Mouse (Mus musculus): ENCODE measurements at regions not wholly inside any gene's neighbourhood (a gene's known extent, or its start where the extent isn't known, plus 50 kb on each side); places are given as distances from the start of the nearest gene placed in this dataset.

DNA sequence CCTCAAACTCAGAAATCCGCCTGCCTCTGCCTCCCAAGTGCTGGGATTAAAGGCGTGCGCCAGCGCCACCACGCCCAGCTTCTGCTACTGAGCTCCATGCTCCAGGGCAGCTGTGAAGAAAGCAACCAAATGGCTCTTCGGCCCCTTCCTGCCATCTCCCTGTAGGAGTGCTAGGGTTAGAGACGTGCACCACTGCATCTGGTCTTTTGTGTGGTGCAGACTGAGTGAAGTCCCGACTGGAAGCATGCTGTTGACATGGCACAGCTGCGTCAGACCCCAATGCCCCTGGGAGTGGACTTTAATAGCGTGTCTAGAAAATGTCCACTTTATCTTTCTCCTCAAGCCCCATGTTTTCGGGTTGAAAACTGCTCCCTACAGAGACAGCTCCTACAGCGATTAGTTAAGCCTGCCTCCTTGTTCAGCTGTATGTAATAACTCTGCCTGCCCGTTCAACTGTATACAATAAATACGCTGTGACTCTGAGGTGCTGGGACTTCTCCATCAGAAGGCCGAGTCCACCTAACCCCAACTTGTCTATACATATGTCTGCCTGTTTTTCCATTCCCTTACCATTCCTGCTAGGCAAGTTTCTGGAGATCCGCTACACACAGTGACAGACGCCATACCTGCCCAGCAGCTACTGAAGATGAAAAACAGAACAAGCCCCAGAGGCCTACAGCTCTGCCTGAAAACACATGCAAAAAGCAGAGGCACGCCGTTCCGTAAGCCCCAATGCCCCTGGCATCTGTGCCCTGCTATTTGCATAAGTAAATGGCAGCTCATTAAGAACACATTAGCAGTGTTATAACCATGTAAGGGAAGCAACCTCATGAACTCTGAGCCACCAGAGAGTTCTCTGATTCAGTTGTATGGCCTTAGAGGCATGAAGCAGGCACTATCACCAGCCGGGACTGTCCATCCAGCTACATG lies 105.2 kb downstream of the Ier5 start:
- DNase-seq: no peak

DNA sequence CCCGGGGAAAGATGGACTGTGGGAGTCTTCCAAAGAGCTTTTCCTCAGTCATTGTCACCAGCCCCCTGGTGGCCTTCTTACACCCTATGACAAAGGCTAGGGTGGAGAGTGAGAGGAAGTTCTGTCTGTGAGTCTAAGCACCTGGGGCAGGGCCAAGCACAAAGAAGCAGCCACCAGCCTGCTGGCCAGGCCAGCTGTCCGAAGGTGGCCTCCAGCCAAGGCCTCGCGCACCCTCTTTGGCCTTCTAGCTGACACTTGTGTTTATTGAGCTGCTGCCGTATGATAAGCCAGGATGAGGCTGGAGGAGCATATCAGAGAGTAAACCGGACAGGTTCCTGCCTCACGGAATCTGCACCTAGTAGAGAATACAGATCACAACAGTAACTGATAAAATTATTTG lies 99.0 kb upstream of the Cacna1e start:
- peak; percentile 73 for DNase-seq

DNA sequence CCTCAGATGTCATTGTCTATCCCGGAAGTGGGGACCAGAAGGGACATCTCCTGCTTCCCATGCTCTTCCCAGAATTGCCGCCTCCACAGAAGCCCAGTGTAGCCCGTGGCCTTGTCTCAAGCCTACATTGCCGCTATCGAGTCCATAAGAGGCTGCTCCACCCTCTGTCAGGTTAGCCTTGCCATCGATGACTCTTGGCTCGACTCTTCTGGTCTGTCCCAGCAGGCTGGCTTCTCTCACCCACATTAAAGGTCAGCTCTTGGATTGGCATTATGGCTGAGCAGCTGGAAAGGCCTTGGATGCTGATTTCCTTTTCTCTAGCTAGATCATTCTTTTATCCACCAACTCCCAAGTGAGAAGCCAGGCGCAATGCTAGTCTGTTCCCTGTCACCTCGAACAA lies 98.5 kb upstream of the Cacna1e start:
- no peak for DNase-seq

DNA sequence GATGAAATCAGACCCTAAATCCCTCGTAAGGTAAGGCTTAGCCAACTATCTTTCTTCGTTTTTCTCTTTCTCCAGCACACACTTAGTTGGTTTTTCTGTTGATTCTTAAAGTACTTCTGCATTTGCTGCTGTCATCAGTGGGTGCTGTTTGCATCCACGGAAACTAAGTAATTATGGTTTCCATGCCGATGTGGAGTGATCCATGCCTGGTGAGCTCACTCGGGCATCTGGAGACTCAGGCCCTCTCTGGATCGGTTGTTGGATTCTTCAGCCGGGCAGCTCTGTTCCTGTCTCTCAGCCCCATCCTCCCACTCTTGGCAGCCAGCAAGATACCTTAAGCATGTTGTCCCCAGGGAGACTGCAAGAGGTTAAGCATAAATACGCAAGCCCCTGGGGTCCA lies 97.4 kb upstream of the Cacna1e start:
- DNase-seq: no peak

DNA sequence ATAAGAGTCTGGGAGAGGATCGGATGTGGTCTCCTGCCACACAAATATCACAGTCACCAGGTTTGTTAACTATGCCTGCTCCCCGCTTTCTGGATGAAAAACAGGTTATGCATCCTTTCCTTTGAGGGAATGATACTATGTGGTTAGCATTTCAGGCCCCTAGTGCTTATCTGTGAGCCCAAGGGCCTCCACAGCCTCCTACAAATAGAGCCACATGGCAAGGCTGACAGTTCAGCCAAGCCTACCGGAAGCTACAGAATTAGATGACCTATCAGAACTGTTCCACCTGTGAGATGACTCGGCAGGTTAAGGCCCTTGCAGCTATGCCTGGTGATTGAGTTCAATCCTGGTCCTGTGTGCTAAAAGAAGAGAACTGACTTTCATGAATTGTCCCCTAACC lies 91.4 kb upstream of the Cacna1e start:
- no peak for DNase-seq

DNA sequence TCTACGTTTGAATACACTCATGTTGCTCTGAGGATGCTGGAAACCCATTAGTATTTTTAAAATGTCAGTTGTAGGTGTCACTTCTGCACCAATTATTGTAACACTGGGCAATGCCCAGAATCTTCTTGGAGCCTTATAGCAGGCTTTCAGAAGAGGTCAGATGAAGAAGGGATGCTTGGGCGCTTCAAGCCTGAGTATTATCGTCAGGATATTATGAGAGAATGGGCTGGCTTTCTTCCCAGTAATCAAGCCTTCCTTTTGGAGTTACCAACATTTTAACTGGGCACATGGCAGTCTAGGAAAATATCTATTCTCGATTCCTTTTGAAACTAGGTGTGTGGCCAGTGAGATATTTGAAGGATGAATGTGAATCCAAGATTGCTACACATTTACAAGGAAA lies 77.0 kb upstream of the Cacna1e start:
- DNase-seq: no peak

DNA sequence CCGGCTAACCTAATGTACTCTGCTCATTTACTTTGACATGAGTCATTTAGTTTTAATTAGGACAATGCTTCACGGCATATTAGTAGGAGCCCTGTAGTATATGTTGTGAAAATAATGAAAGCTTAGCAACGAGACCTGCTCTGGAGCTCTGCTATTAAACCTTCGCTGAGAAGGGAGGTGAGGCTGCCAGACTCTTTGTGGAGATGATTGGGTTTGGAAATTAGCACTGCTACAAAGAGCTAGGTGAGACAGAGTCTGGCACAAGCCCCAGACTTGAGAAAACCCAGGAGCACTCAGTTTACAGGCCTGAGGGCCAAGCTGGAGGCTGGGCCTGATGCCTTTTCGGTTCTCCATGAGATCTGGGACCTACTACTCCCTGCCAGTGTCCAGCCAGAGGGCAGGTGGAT lies 72.3 kb upstream of the Cacna1e start:
- DNase-seq: peak; percentile 25

DNA sequence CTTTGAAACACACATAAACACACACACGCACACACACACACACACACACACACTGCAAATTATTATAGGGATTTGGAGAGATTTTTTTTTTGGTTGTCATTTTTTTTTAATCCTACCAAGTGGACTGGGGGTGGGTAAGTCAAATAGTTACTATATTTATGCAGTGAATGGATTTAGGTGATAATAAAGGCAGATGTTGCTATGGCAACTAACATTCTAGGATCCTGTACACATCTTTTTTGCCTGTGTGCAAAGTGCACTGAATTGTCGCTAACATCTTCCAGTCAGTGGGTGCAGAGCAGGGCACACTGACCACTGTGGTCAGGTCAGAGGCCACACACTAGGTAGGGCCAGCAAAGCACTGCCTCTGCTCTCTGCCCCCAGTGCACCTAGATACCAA lies 68.4 kb upstream of the Cacna1e start:
- DNase-seq: no peak
